ENCODE assay signal across 8 mouse cellular contexts in genomic region chr5:114620305-114620704, GRCm38 (mm10). TPM values are rescaled to one million over a fixed set of nuclear protein-coding genes. Genes with fewer than 3 reads are reported as not detected.
A peak's percentile ranks its signal among the peaks of the same experiment; 100 is the strongest.
DNase-seq lines count a peak whose midpoint lies in the region.

No protein-coding gene starts in this region.

- intact Hi-C loops in left cerebral cortex, postnatal 36 days (cut with DNase I), result no loop called here

- DNase-seq in kidney, adult 9 months, result peak; percentile 50
- DNase-seq in kidney, adult 11 months, result no peak
- DNase-seq in B cell, adult 2 months, result peak; percentile 51 to 55
- DNase-seq in NIH3T3 (ENCODE audit: low read depth), result peak; percentile 45
- peak; percentile 32 for DNase-seq in lung, postnatal 36 days
- DNase-seq in Muller cell, postnatal 12 days (ENCODE audit: inconsistent ontology term), result no peak
- DNase-seq in urinary bladder, adult 2 months (ENCODE audit: low spot score), result no peak
- no peak for DNase-seq in left cerebral cortex, postnatal 36 days (ENCODE audit: low spot score in 2 of 2)

RNA-seq across cellular contexts. Expression of gene Trpv4, which starts 37.9 kb away (rescaled TPM):
- 58.9 and 66.3 TPM in 2 replicates for polyA plus RNA-seq in urinary bladder, adult 2 months (2012; rRNA removed)
- 1 to 10 TPM; 1.5 to 2.6 TPM for total RNA-seq in left cerebral cortex, postnatal 36 days (2021)

RNA-seq across cellular contexts. Expression of gene Fam222a, which starts 52.5 kb away (rescaled TPM):
- 0.17 and 0.29 TPM in 2 replicates for polyA plus RNA-seq in urinary bladder, adult 2 months (2012; rRNA removed)
- 10 to 100 TPM in 1 of 2 experiments, 1 to 10 TPM in 1; 10.0 to 12.6 TPM for total RNA-seq in left cerebral cortex, postnatal 36 days (2021)

Comparison
In these comparisons a context has a peak if more than half of its experiments do, and no peak if none do; other contexts are left out.
1. DNase-seq: peak in kidney, adult 9 months (single experiment), B cell, adult 2 months (2 of 2), NIH3T3 (single experiment) and lung, postnatal 36 days (single experiment); none in kidney, adult 11 months (single experiment), Muller cell, postnatal 12 days (single experiment), urinary bladder, adult 2 months (single experiment) and left cerebral cortex, postnatal 36 days (0 of 2).